Mouse (Mus musculus) erythroid progenitor cell, adult 5-6 weeks (primary cell): Measurements from ENCODE around the gene Wap. TPM values are rescaled to one million over a fixed set of nuclear protein-coding genes. Genes with fewer than 3 reads are reported as not detected.
A peak's percentile ranks its signal among the peaks of the same experiment; 100 is the strongest.

Source experiments
- ATAC-seq: replicated peaks from 2 replicates; pipeline ENCODE4 v1.8.0; 2016; ENCODE audit warnings: moderate number of reproducible peaks, mild to moderate bottlenecking, moderate TSS enrichment, inconsistent platforms; ENCODE audit not compliant: poor library complexity, low FRiP score, severe bottlenecking
- total RNA-seq, 2 experiments: library from RNA; stranded (forward) in 1 of 2; stranded (reverse) in 1 of 2; fragments of 150-400 nt in 1 of 2; fragments of 186-747, 209-891 nt in 1 of 2; gene quantifications; 2 replicates each; pipeline versions ENCODE4 v1.2.3 to v1.2.4; 2015 to 2017; ENCODE audit warnings: low replicate concordance in 2 of 2

Wap gene
- total RNA-seq, 2 experiments from 2014 or later = not detected

DNA sequence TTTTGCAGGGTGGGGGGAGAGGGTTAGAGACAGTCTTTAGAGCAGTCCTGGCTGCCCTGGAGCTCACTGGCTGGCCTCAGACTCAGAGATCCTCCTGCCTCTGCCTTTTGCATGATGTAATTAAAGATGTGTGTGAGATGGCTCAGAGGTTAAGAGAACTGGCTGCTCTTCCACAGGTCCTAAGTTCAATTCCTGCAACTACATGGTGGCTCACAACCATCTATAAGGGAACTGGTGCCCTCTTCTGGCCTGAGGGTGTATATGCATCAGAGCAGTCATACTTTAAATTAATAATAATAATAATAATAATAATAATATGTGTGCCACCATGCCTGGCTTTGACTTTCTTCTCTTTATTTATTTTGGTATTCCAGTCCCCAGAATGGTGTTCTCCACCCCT, 8.8 kb downstream of the Wap start:
- no peak for ATAC-seq

GRCm38 (mm10) chr11:6628568-6628967, 9.9 kb downstream of the Wap start:
- ATAC-seq = peak; percentile 63

GRCm38 (mm10) chr11:6627731-6628130, 10.7 kb downstream of the Wap start:
- ATAC-seq = no peak

- peak; percentile 27 for ATAC-seq
Measured at GRCm38 (mm10) chr11:6626388-6626772, 12.1 kb downstream of the Wap start.

GRCm38 (mm10) chr11:6625478-6626387, 12.7 kb downstream of the Wap start, which contains the start of gene Tbrg4:
Gene Tbrg4, minus strand, starts transcription at chr11:6626067.
- ATAC-seq = peak; percentile 96

- ATAC-seq = no peak
Measured at GRCm38 (mm10) chr11:6624619-6625382, 13.6 kb downstream of the Wap start.

GRCm38 (mm10) chr11:6623704-6624103, 14.7 kb downstream of the Wap start:
- ATAC-seq = no peak

DNA sequence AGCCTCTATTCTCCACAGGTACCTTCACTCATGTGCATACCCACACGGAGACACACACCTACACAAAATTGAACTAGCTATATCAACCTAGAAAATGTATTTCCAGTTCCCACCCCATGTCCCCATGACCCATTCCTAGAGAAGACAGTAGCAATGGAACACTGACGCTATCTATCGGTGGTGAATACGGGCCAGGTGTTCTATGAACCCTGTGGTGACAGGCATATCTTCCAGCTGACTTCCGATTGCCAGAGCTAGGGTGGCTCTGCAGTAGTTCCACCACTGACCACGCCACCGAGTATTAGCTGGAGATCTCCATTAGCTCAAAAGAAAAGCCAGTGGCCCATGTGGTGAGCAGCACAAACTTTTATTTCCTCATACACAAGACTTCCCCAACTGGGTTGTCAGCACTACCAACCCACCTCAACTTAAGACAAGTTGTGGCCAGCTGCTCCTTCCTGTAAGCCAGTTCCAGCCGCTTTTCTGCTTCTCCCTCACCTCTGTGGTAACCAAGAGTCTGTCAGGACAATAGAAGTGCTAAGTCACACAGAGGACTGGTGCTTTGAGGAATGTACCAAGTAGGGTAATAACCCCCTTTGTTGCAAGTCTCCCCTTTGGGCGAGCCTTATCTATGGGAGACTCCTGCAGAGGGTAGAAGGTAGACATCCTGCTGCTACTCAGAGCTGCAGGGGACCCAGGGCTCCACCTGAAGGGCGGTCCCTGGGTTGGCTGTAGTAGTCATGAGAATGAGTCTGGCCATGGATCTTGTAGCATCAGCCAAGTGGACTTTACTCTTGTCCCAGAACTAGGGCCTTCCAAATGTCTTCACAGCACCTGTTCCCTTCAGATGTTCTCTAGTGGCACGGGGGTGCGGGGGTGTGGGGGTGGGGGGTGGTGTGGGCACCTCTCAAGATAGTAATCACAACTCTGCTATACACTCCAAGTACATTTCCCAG, 22.9 kb downstream of the Wap start:
- no peak for ATAC-seq

DNA sequence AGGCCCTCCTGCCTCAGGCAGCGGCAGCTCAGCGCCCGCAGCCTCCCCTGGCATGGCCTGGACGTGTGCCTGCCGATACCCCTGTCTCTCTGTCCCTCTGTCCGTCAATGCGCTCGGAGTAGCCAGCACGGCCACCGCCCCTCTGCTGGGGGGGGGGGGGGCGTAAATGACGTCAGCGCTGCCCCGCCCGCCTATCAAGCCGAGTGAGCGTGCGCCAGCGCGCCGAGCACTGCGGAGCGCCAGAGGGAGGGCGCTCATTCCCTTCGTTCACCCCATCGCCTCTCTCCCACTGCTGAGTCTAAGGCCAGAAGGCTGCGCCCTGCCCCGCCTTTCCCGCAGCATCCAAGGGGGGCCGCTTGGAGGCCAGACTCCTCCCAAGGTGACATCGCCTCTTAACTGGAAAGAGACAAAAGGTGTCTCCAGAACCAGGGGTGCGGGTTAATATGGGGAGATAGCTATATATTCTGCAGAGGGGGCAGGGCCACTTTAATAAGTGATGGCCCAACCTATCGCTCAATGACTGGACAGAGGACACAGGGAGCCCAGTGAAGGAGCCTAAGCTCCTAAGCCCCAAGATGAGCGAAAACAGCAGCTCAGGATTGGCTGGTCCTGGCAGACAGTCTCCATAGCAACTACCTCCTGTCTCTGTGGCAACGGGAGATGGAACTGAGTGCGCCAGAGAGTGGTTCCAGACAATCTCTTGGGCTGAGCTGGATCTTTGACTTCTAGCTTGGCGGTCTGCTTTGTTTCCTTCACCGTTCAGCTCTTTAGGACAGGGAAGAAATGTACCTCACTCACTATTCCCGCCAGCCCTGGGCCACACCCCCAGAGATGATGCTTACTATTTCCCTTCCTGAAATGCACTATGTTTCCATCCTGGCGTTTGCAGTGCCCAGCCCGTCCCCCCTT, 32.7 kb downstream of the Wap start, which contains the start of gene Nacad:
Gene Nacad (minus strand): TSS at position 563 of the 909 bp plus-strand sequence.
- no peak for ATAC-seq

- no peak for ATAC-seq
Measured at GRCm38 (mm10) chr11:6605021-6605481, 33.4 kb downstream of the Wap start.

- ATAC-seq = no peak
Measured at GRCm38 (mm10) chr11:6604604-6604936, 33.9 kb downstream of the Wap start.

DNA sequence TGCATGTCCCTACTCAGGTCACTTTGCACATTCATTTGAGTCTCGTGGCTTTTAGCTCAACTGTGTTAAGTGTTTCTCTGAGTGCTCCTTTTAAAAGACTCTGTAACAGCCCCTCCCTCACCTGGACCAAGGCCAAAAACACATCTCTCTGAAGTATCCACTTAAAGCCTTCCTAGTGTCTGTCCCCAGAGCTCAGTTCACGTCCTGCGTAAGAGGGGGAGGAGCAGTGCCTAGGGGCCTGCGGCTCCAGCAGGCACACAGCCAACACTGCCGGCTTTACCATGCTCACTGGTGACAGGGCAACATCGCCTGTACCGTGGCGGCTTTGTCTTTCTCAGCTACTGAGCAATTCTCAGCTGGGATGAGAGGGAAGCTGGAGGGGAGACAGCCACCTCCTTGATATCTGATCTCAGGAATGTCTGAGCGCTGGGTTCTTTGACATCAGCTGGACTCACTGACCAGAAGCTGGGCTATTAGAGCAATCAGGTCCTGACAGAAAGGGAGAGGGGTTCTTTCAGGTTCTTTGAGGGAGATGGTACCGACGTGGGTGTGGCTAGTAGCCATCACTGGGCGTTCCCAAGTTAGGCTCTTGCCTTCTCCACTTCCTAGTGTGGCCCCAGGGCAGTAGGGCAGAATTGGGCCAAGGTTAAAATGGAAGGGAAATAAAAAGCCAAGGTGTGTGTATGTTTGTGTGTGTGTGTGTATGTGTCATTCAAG, 34.4 kb downstream of the Wap start:
- no peak for ATAC-seq

GRCm38 (mm10) chr11:6603224-6603623, 35.2 kb downstream of the Wap start:
- no peak for ATAC-seq

GRCm38 (mm10) chr11:6602662-6603061, 35.8 kb downstream of the Wap start:
- ATAC-seq = no peak

DNA sequence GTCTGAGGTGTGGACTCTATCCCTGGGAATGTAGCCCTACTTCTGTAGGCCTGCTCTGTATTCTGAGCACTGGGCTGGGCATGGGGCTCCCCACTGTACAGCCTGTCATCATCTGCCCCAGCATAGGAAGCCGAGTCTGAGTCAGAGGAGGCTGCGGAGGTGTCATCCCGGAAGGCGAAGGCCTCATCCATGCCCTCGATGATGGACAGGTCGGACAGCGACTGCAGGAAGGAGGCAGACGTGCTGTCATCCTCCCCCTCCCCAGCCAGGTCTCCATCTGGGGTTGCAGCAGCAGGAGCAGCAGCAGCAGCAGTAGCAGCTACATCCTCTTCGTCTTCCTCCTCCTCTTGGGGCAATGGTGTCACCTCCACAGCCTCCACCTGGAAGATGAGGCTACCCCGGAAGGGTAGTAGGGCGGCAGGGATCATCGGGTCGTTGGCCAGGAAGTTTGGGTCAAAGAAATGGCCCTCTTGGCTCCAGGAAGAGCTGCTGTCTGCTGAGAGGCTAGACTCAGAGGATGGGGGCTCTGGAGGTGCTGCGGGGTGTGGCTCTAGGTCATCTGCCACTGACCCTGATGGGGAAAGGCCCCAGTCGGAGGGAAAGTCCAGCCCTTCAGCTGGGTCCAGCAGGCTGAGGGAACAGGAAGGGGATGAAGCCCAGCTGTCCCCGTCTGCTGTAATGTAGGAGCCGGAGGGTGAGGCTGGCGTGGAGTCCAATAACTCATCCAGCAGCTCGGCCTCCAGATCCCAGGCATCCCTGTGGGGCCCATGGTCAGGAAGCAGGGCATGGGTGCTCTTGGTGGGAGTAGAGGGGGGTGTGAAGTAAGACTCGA, 36.6 kb downstream of the Wap start:
- no peak for ATAC-seq

- peak; percentile 58 for ATAC-seq
Measured at GRCm38 (mm10) chr11:6600284-6600944, 38.0 kb downstream of the Wap start.

- no peak for ATAC-seq
Measured at GRCm38 (mm10) chr11:6599831-6600230, 38.6 kb downstream of the Wap start.
